Comparison of ENCODE assay signal across 8 mouse cellular contexts in genomic region chrX:164221989-164222388, GRCm38 (mm10). TPM values are rescaled to one million over a fixed set of nuclear protein-coding genes. Genes with fewer than 3 reads are reported as not detected.
DNase-seq lines count a peak whose midpoint lies in the region; ATAC-seq and TF ChIP-seq lines count a peak whose summit lies in the region.

No protein-coding gene starts in this region.

- no peak overlapping the region for H3K27ac ChIP-seq in heart, postnatal 0 days (ENCODE audit: low read depth)
- H3K27ac ChIP-seq in heart, embryonic 11.5 days (ENCODE audit: low read depth, low read length) = no peak overlapping the region
- H3K27ac ChIP-seq in ES-Bruce4 (ENCODE audit: insufficient read depth, low read length) = no peak overlapping the region

- H3K9ac ChIP-seq in heart, postnatal 0 days (replicated peaks; ENCODE audit: low read depth, low read length) = no peak overlapping the region
- H3K9ac ChIP-seq in heart, embryonic 11.5 days (ENCODE audit: low read depth, low read length) = no peak overlapping the region
- H3K9ac ChIP-seq in ES-Bruce4 (ENCODE audit: low read depth, poor library complexity, severe bottlenecking) = no peak overlapping the region

- no peak overlapping the region for H3K4me3 ChIP-seq in heart, postnatal 0 days (ENCODE audit: low read depth, low read length)
- no peak overlapping the region for H3K4me3 ChIP-seq in heart, embryonic 11.5 days (ENCODE audit: low read depth, low read length)
- H3K4me3 ChIP-seq in ES-Bruce4 (ENCODE audit: low read depth, low read length) = no peak overlapping the region

- no peaks in the 10 kb centered on the region for H3K36me3 ChIP-seq in heart, postnatal 0 days (replicated peaks; ENCODE audit: control insufficient read depth, insufficient read depth, low read length)
- H3K36me3 ChIP-seq in heart, embryonic 11.5 days (ENCODE audit: control insufficient read depth, insufficient read depth, low read length) = no peaks in the 10 kb centered on the region
- H3K36me3 ChIP-seq in ES-Bruce4 (ENCODE audit: control insufficient read depth, insufficient read depth, low read length, poor library complexity, severe bottlenecking) = no peaks in the 10 kb centered on the region

- intact Hi-C loops in heart, postnatal 25 days (cut with DNase I) = no loop called here

- TF ChIP-seq POLR2A in ES-Bruce4 (IDR thresholded peaks at IDR 0.05; ENCODE audit: insufficient read depth, low read length) = no peak

- WGBS in heart, postnatal 0 days = 69% methylated on average over 2 of the region's 2 CpGs
- 67% methylated on average over 2 of the region's 2 CpGs for WGBS in heart, embryonic 11.5 days (ENCODE audit: insufficient replicate concordance)

- ATAC-seq in heart, postnatal 0 days (ENCODE audit: insufficient read depth, low read depth) = no peak
- ATAC-seq in heart, embryonic 11.5 days (replicated peaks; ENCODE audit: insufficient number of reproducible peaks, low FRiP score, low TSS enrichment) = no peak
- ATAC-seq in neutrophil, adult 5-6 weeks (ENCODE audit: extremely low read depth, insufficient number of reproducible peaks, low FRiP score, poor library complexity, severe bottlenecking) = peak; percentile 67; the same call in 1 of the 2 replicates

- H3K27me3 ChIP-seq in heart, postnatal 0 days (ENCODE audit: control insufficient read depth, insufficient read depth, low read length) = no peaks in the 10 kb centered on the region
- no peaks in the 10 kb centered on the region for H3K27me3 ChIP-seq in heart, embryonic 11.5 days (ENCODE audit: control insufficient read depth, insufficient read depth, low read length)
- H3K27me3 ChIP-seq in ES-Bruce4 (ENCODE audit: control insufficient read depth, insufficient read depth, low read length, poor library complexity, severe bottlenecking) = no peaks in the 10 kb centered on the region

- H3K4me2 ChIP-seq in heart, postnatal 0 days (ENCODE audit: low read depth, low read length) = no peak overlapping the region
- H3K4me2 ChIP-seq in heart, embryonic 11.5 days = no peak overlapping the region

- TF ChIP-seq EP300 in heart, postnatal 0 days (IDR thresholded peaks at IDR 0.05; ENCODE audit: low read depth) = no peak
- TF ChIP-seq EP300 in ES-Bruce4 (IDR thresholded peaks at IDR 0.05; ENCODE audit: insufficient read depth, low read depth, low read length) = no peak

- peak; percentile 9; the same call in 1 of the 2 replicates for TF ChIP-seq CTCF in heart, postnatal 0 days (IDR thresholded peaks at IDR 0.05; ENCODE audit: low read depth)
- TF ChIP-seq CTCF in ES-Bruce4 (IDR thresholded peaks at IDR 0.05; ENCODE audit: low read depth, low read length) = peak; percentile 28

- DNase-seq in heart, postnatal 0 days (ENCODE audit: low spot score) = no peak
- peak; percentile 1 for DNase-seq in embryo, embryonic 11 days
- no peak for DNase-seq in layer of hippocampus, adult 9-11 months
- DNase-seq in heart, postnatal 25 days (ENCODE audit: low spot score) = no peak
- no peak for DNase-seq in layer of hippocampus, adult 8-10 months (ENCODE audit: low spot score in 2 of 2)

- no peaks in the 10 kb centered on the region for H3K9me3 ChIP-seq in heart, postnatal 0 days (replicated peaks; ENCODE audit: control insufficient read depth, low read length)
- H3K9me3 ChIP-seq in heart, embryonic 11.5 days (replicated peaks; ENCODE audit: control insufficient read depth, low read length) = no peaks in the 10 kb centered on the region
- no peaks in the 10 kb centered on the region for H3K9me3 ChIP-seq in ES-Bruce4 (replicated peaks; ENCODE audit: control insufficient read depth, insufficient read depth, low read length, poor library complexity, severe bottlenecking)

- no peaks in the 10 kb centered on the region for H3K4me1 ChIP-seq in heart, postnatal 0 days (ENCODE audit: control insufficient read depth, insufficient read depth)
- H3K4me1 ChIP-seq in heart, embryonic 11.5 days (ENCODE audit: control insufficient read depth, insufficient read depth, low read length) = no peaks in the 10 kb centered on the region
- no peaks in the 10 kb centered on the region for H3K4me1 ChIP-seq in ES-Bruce4 (ENCODE audit: control insufficient read depth, insufficient read depth, low read length)

RNA-seq across cellular contexts. Expression of gene Bmx, which starts 36.0 kb away (rescaled TPM):
- 1.8 and 7.7 TPM in 2 replicates for total RNA-seq in heart, postnatal 0 days (2014; rRNA removed; ENCODE audit: low replicate concordance)
- polyA plus RNA-seq in heart, postnatal 0 days (2015; fragmentation: Nextera tagmentation; extraction: Ambion mirVana) = 3.7 and 4.0 TPM in 2 replicates
- 8.9 and 10.4 TPM in 2 replicates for polyA plus RNA-seq in heart, embryonic 11.5 days (2014; fragmentation: Nextera tagmentation; extraction: Ambion mirVana)
- polyA plus RNA-seq in ES-Bruce4 (2011; ENCODE audit: insufficient read depth, insufficient read length, low read depth, missing spikeins) = not detected in 2 replicates
- 41.7 and 42.5 TPM in 2 replicates for total RNA-seq in neutrophil, adult 5-6 weeks (2017)
- 1 to 10 TPM; 2.4 to 3.2 TPM for total RNA-seq in heart, postnatal 25 days (2021)
- 1 to 10 TPM in 2 of 4 experiments, under 1 TPM in 2; 0.80 to 1.8 (median 1.1) TPM for total RNA-seq in layer of hippocampus, adult 8-10 months (2022)

RNA-seq across cellular contexts. Expression of gene Pir, which starts 47.2 kb away (rescaled TPM):
- not detected in 2 replicates for total RNA-seq in heart, postnatal 0 days (2014; rRNA removed; ENCODE audit: low replicate concordance)
- polyA plus RNA-seq in heart, postnatal 0 days (2015; fragmentation: Nextera tagmentation; extraction: Ambion mirVana) = 4.5 and 6.9 TPM in 2 replicates
- 10.5 and 12.3 TPM in 2 replicates for polyA plus RNA-seq in heart, embryonic 11.5 days (2014; fragmentation: Nextera tagmentation; extraction: Ambion mirVana)
- polyA plus RNA-seq in ES-Bruce4 (2011; ENCODE audit: insufficient read depth, insufficient read length, low read depth, missing spikeins) = 28.0 and 31.0 TPM in 2 replicates
- total RNA-seq in neutrophil, adult 5-6 weeks (2017) = not detected in 2 replicates
- 1 to 10 TPM; 3.4 to 3.6 TPM for total RNA-seq in heart, postnatal 25 days (2021)
- 10 to 100 TPM in 1 of 4 experiments, 1 to 10 TPM in 3; 5.8 to 10.6 (median 8.0) TPM for total RNA-seq in layer of hippocampus, adult 8-10 months (2022)
